Mouse (Mus musculus): ENCODE data around the gene Cfap65. TPM values are rescaled to one million over a fixed set of nuclear protein-coding genes. Genes with fewer than 3 reads are reported as not detected.

The Cfap65 gene
- total RNA-seq, 1 experiment, result not detected

GRCm38 (mm10) chr1:74962126-74962852 lies 26.9 kb upstream of the Cfap65 start:
- in situ Hi-C loops (cut with MboI; ENCODE audit: low sequenced_read_pairs in 2 of 2, unreplicated experiment in 2 of 2), result no loop called here

GRCm38 (mm10) chr1:74961722-74962121 lies 26.3 kb upstream of the Cfap65 start:
- Histone ChIP-seq H3K27ac (ENCODE audit: insufficient read depth, low read depth, low read length, poor library complexity, severe bottlenecking) (no peak overlapping the region), H3K9me3 (ENCODE audit: control insufficient read depth, insufficient read depth, low read depth, low read length) (no peaks in the 10 kb centered on the region), H3K4me3 (ENCODE audit: insufficient read depth in 1 of 2, low read depth in 1 of 2, low read length in 2 of 2, poor library complexity in 1 of 2, severe bottlenecking in 1 of 2) (no peak overlapping the region), H3K4me1 (ENCODE audit: control insufficient read depth in 2 of 2, insufficient read depth in 2 of 2, low read length in 2 of 2, poor library complexity in 1 of 2) (peaks cover 0 to 6% of the 10 kb centered on the region in 2 experiments; a peak in 1 of 4 replicates), H3K9ac (ENCODE audit: insufficient read depth, low read depth, low read length, poor library complexity, severe bottlenecking) (no peak overlapping the region), H3K36me3 (ENCODE audit: control insufficient read depth, insufficient read depth, low read length, poor library complexity, severe bottlenecking) (no peaks in the 10 kb centered on the region)
- TF ChIP-seq CHD2 (IDR thresholded peaks at IDR 0.05; ENCODE audit: low read depth, low read length), result no peak
- no peak for TF ChIP-seq MAFK (IDR thresholded peaks at IDR 0.05; ENCODE audit: insufficient read depth, low read depth, low read length)
- in situ Hi-C loops (cut with MboI; ENCODE audit: low sequenced_read_pairs in 2 of 2, unreplicated experiment in 2 of 2), result no loop called here
- DNase-seq (ENCODE audit: low read depth, low spot score), result no peak

More at GRCm38 (mm10) chr1:74962126-74962852, 26.9 kb upstream of the Cfap65 start:
- Histone ChIP-seq H3K27ac (ENCODE audit: insufficient read depth, low read depth, low read length, poor library complexity, severe bottlenecking) (no peak overlapping the region), H3K36me3 (ENCODE audit: control insufficient read depth, insufficient read depth, low read length, poor library complexity, severe bottlenecking) (no peaks in the 10 kb centered on the region; the same call in 1 of the 2 replicates), H3K4me3 (ENCODE audit: insufficient read depth in 1 of 2, low read depth in 1 of 2, low read length in 2 of 2, poor library complexity in 1 of 2, severe bottlenecking in 1 of 2) (no peak overlapping the region), H3K9me3 (ENCODE audit: control insufficient read depth, insufficient read depth, low read depth, low read length) (no peaks in the 10 kb centered on the region), H3K4me1 (ENCODE audit: control insufficient read depth in 2 of 2, insufficient read depth in 2 of 2, low read length in 2 of 2, poor library complexity in 1 of 2) (peaks cover 0 to 6% of the 10 kb centered on the region in 2 experiments; a peak in 1 of 4 replicates), H3K9ac (ENCODE audit: insufficient read depth, low read depth, low read length, poor library complexity, severe bottlenecking) (no peak overlapping the region)
- TF ChIP-seq MAFK (IDR thresholded peaks at IDR 0.05; ENCODE audit: insufficient read depth, low read depth, low read length), result no peak
- no peak for TF ChIP-seq CHD2 (IDR thresholded peaks at IDR 0.05; ENCODE audit: low read depth, low read length)
- TF ChIP-seq ZC3H11A (IDR thresholded peaks at IDR 0.05; ENCODE audit: borderline replicate concordance, low read depth, low read length), result no peak
- TF ChIP-seq HCFC1 (IDR thresholded peaks at IDR 0.05; ENCODE audit: borderline replicate concordance, insufficient read depth, low read length), result no peak
- no peak for TF ChIP-seq ZNF384 (IDR thresholded peaks at IDR 0.05; ENCODE audit: low read depth, low read length)
- DNase-seq (ENCODE audit: low read depth, low spot score), result no peak

- H3K9me3 ChIP-seq (ENCODE audit: control insufficient read depth, insufficient read depth, low read depth, low read length), result no peaks in the 10 kb centered on the region
- H3K4me3 ChIP-seq (ENCODE audit: insufficient read depth in 1 of 2, low read depth in 1 of 2, low read length in 2 of 2, poor library complexity in 1 of 2, severe bottlenecking in 1 of 2), result no peak overlapping the region
- H3K9ac ChIP-seq (ENCODE audit: insufficient read depth, low read depth, low read length, poor library complexity, severe bottlenecking), result no peak overlapping the region
- DNase-seq (ENCODE audit: low read depth, low spot score), result no peak
- no peaks in the 10 kb centered on the region for H3K36me3 ChIP-seq (ENCODE audit: control insufficient read depth, insufficient read depth, low read length, poor library complexity, severe bottlenecking)
- no peak overlapping the region for H3K27ac ChIP-seq (ENCODE audit: insufficient read depth, low read depth, low read length, poor library complexity, severe bottlenecking)
- H3K4me1 ChIP-seq (ENCODE audit: control insufficient read depth in 2 of 2, insufficient read depth in 2 of 2, low read length in 2 of 2, poor library complexity in 1 of 2), result peaks cover 0 to 4% of the 10 kb centered on the region in 2 experiments; a peak in 1 of 4 replicates
- in situ Hi-C loops (cut with MboI; ENCODE audit: low sequenced_read_pairs in 2 of 2, unreplicated experiment in 2 of 2), result no loop called here
- TF ChIP-seq MAFK (IDR thresholded peaks at IDR 0.05; ENCODE audit: insufficient read depth, low read depth, low read length) (no peak), CHD2 (IDR thresholded peaks at IDR 0.05; ENCODE audit: low read depth, low read length) (no peak), ZC3H11A (IDR thresholded peaks at IDR 0.05; ENCODE audit: borderline replicate concordance, low read depth, low read length) (no peak), ZNF384 (IDR thresholded peaks at IDR 0.05; ENCODE audit: low read depth, low read length) (no peak), HCFC1 (IDR thresholded peaks at IDR 0.05; ENCODE audit: borderline replicate concordance, insufficient read depth, low read length) (no peak)
Observed at GRCm38 (mm10) chr1:74960059-74960458, 24.7 kb upstream of the Cfap65 start.

GRCm38 (mm10) chr1:74951556-74952210 lies 16.3 kb upstream of the Cfap65 start, which contains the start of gene Ihh:
Ihh (minus strand) TSS chr1:74951672.
- peaks cover 0 to 6% of the 10 kb centered on the region in 2 experiments; a peak in 1 of 4 replicates for H3K4me1 ChIP-seq (ENCODE audit: control insufficient read depth in 2 of 2, insufficient read depth in 2 of 2, low read length in 2 of 2, poor library complexity in 1 of 2)
- in situ Hi-C loops (cut with MboI; ENCODE audit: low sequenced_read_pairs in 2 of 2, unreplicated experiment in 2 of 2), result no loop called here
- peak within 1 kb of the TSS; percentile 40 to 66; a peak in 3 of 4 replicates for H3K4me3 ChIP-seq (ENCODE audit: insufficient read depth in 1 of 2, low read depth in 1 of 2, low read length in 2 of 2, poor library complexity in 1 of 2, severe bottlenecking in 1 of 2)
- H3K9ac ChIP-seq (ENCODE audit: insufficient read depth, low read depth, low read length, poor library complexity, severe bottlenecking), result no peak within 1 kb of the TSS
- H3K27ac ChIP-seq (ENCODE audit: insufficient read depth, low read depth, low read length, poor library complexity, severe bottlenecking), result no peak within 1 kb of the TSS
- TF ChIP-seq HCFC1 (IDR thresholded peaks at IDR 0.05; ENCODE audit: borderline replicate concordance, insufficient read depth, low read length) (no peak), ZNF384 (IDR thresholded peaks at IDR 0.05; ENCODE audit: low read depth, low read length) (no peak), CHD2 (IDR thresholded peaks at IDR 0.05; ENCODE audit: low read depth, low read length) (no peak), MAFK (IDR thresholded peaks at IDR 0.05; ENCODE audit: insufficient read depth, low read depth, low read length) (no peak), ZC3H11A (IDR thresholded peaks at IDR 0.05; ENCODE audit: borderline replicate concordance, low read depth, low read length) (no peak)
- no peak for DNase-seq (ENCODE audit: low read depth, low spot score)
- H3K36me3 ChIP-seq (ENCODE audit: control insufficient read depth, insufficient read depth, low read length, poor library complexity, severe bottlenecking), result no peaks in the 10 kb centered on the region
- no peaks in the 10 kb centered on the region for H3K9me3 ChIP-seq (ENCODE audit: control insufficient read depth, insufficient read depth, low read depth, low read length)
